Mouse (Mus musculus) MEL (cell line): ENCODE measurements around the gene Bricd5. TPM values are rescaled to one million over a fixed set of nuclear protein-coding genes. Genes with fewer than 3 reads are reported as not detected.
"Not testable (repeated sequence)": the region's sequence is repeated elsewhere in the genome, so short reads cannot be mapped to it uniquely, and the experiment has no call there.

ENCODE experiments used
- DNase-seq: peaks from one replicate; pipeline ENCODE4 v3.0.0; 2011; ENCODE audit warnings: low read depth, low spot score
- H3K27ac ChIP-seq: 2 replicates; pipeline ENCODE4 v1.5.1; 2012; ENCODE audit warnings: low read depth, mild to moderate bottlenecking, control low read depth, low read length, moderate library complexity; ENCODE audit not compliant: control insufficient read depth
- H3K27me3 ChIP-seq, 2 experiments: fragments of 150-350 bp in 1 of 2; sonication (generic) in 1 of 2; 2 replicates each; pipeline ENCODE4 v1.6.1; 2012; ENCODE audit warnings: low read length in 2 of 2, mild to moderate bottlenecking in 2 of 2, improper control_type of control experiment in 1 of 2, moderate library complexity in 1 of 2; ENCODE audit not compliant: insufficient read depth in 2 of 2, control insufficient read depth in 1 of 2
- H3K36me3 ChIP-seq, 2 experiments: 2 replicates each; pipeline ENCODE4 v1.6.1; 2012 to 2014; ENCODE audit warnings: low read length in 2 of 2, improper control_type of control experiment in 1 of 2, inconsistent platforms in 1 of 2, mild to moderate bottlenecking in 1 of 2; ENCODE audit not compliant: insufficient read depth in 2 of 2, control insufficient read depth in 1 of 2
- H3K4me1 ChIP-seq, 2 experiments: fragments of 150-350 bp in 1 of 2; sonication (generic) in 1 of 2; 2 replicates each; pipeline ENCODE4 v1.6.1; 2012; ENCODE audit warnings: low read length in 2 of 2, improper control_type of control experiment in 1 of 2, mild to moderate bottlenecking in 1 of 2; ENCODE audit not compliant: insufficient read depth in 2 of 2, control insufficient read depth in 1 of 2
- H3K4me3 ChIP-seq, 2 experiments: fragments of 150-350 bp in 1 of 2; sonication (generic) in 1 of 2; 2 replicates each; pipeline ENCODE4 v1.5.1; 2012; ENCODE audit warnings: low read depth in 2 of 2, low read length in 2 of 2, mild to moderate bottlenecking in 2 of 2, moderate library complexity in 2 of 2, control low read depth in 1 of 2, improper control_type of control experiment in 1 of 2; ENCODE audit not compliant: control insufficient read depth in 1 of 2, insufficient read depth in 1 of 2
- H3K79me2 ChIP-seq: 2 replicates; pipeline ENCODE4 v1.6.1; 2012; ENCODE audit warnings: mild to moderate bottlenecking, low read length, moderate library complexity; ENCODE audit not compliant: control insufficient read depth, poor library complexity, insufficient read depth
- H3K9ac ChIP-seq: 2 replicates; pipeline ENCODE4 v1.6.1; 2012; ENCODE audit warnings: low read depth, mild to moderate bottlenecking, control low read depth, low read length, moderate library complexity; ENCODE audit not compliant: control insufficient read depth, poor library complexity, severe bottlenecking
- H3K9me3 ChIP-seq: fragments of 150-350 bp; sonication (generic); replicated peaks from 2 replicates; pipeline ENCODE4 v1.6.1; 2012; ENCODE audit warnings: mild to moderate bottlenecking, low read length, improper control_type of control experiment, moderate library complexity; ENCODE audit not compliant: insufficient read depth
- BHLHE40 ChIP-seq: IDR thresholded peaks from 2 replicates; pipeline ENCODE4 v1.6.1; 2012; ENCODE audit warnings: low read depth, mild to moderate bottlenecking, inconsistent platforms, low read length, improper control_type of control experiment, borderline replicate concordance
- CHD1 ChIP-seq: IDR thresholded peaks from 2 replicates; pipeline ENCODE4 v1.6.1; 2012; ENCODE audit warnings: low read depth, mild to moderate bottlenecking, inconsistent platforms, low read length, improper control_type of control experiment
- E2F4 ChIP-seq: IDR thresholded peaks from 2 replicates; pipeline ENCODE4 v1.6.1; 2011; ENCODE audit warnings: low read depth, low read length, improper control_type of control experiment, borderline replicate concordance
- ETS1 ChIP-seq: IDR thresholded peaks from 2 replicates; pipeline ENCODE4 v1.6.1; 2012; ENCODE audit warnings: low read depth, mild to moderate bottlenecking, inconsistent platforms, low read length, improper control_type of control experiment, moderate library complexity
- HCFC1 ChIP-seq: IDR thresholded peaks from 2 replicates; pipeline ENCODE4 v1.6.1; 2012; ENCODE audit warnings: low read depth, mild to moderate bottlenecking, inconsistent platforms, low read length, improper control_type of control experiment, moderate library complexity
- KAT2A ChIP-seq: conservative IDR thresholded peaks from 2 replicates; pipeline ENCODE4 v1.6.1; 2012; ENCODE audit warnings: low read depth, low read length, improper control_type of control experiment, inconsistent platforms
- MAFK ChIP-seq: IDR thresholded peaks from 2 replicates; pipeline ENCODE4 v1.6.1; 2011; ENCODE audit warnings: low read depth, mild to moderate bottlenecking, low read length, improper control_type of control experiment, borderline replicate concordance
- MAX ChIP-seq: IDR thresholded peaks from 2 replicates; pipeline ENCODE4 v1.6.1; 2011; ENCODE audit warnings: low read length, improper control_type of control experiment
- MAZ ChIP-seq: IDR thresholded peaks from 2 replicates; pipeline ENCODE4 v1.6.1; 2012; ENCODE audit warnings: low read depth, mild to moderate bottlenecking, inconsistent platforms, low read length, improper control_type of control experiment
- MEF2A ChIP-seq: IDR thresholded peaks from 2 replicates; pipeline ENCODE4 v1.6.1; 2014; ENCODE audit warnings: low read depth, mild to moderate bottlenecking, inconsistent platforms, low read length, improper control_type of control experiment; ENCODE audit not compliant: poor library complexity, insufficient replicate concordance, severe bottlenecking; ENCODE audit errors: extremely low read depth
- MXI1 ChIP-seq: IDR thresholded peaks from 2 replicates; pipeline ENCODE4 v1.6.1; 2011; ENCODE audit warnings: mild to moderate bottlenecking, low read depth, low read length, improper control_type of control experiment
- MYB ChIP-seq: IDR thresholded peaks from 2 replicates; pipeline ENCODE4 v1.6.1; 2011; ENCODE audit warnings: mild to moderate bottlenecking, low read depth, low read length, improper control_type of control experiment
- NRF1 ChIP-seq: IDR thresholded peaks from 2 replicates; pipeline ENCODE4 v1.6.1; 2014; ENCODE audit warnings: low read depth, mild to moderate bottlenecking, inconsistent platforms, low read length, improper control_type of control experiment, moderate library complexity; ENCODE audit not compliant: poor library complexity, insufficient read depth, severe bottlenecking
- POLR2A ChIP-seq, 2 experiments: IDR thresholded peaks; 2 replicates each; pipeline ENCODE4 v1.6.1; 2011 to 2012; ENCODE audit warnings: low read length in 2 of 2, mild to moderate bottlenecking in 2 of 2, control low read depth in 1 of 2, improper control_type of control experiment in 1 of 2, low read depth in 1 of 2, moderate library complexity in 1 of 2; ENCODE audit not compliant: control insufficient read depth in 1 of 2, insufficient read depth in 1 of 2, poor library complexity in 1 of 2
- POLR2AphosphoS2 ChIP-seq: IDR thresholded peaks from 2 replicates; pipeline ENCODE4 v1.6.1; 2011; ENCODE audit warnings: low read length, improper control_type of control experiment
- RAD21 ChIP-seq: IDR thresholded peaks from 2 replicates; pipeline ENCODE4 v1.6.1; 2011; ENCODE audit warnings: mild to moderate bottlenecking, low read depth, low read length, improper control_type of control experiment
- SIN3A ChIP-seq: IDR thresholded peaks from 2 replicates; pipeline ENCODE4 v1.6.1; 2012; ENCODE audit warnings: low read length, improper control_type of control experiment, inconsistent platforms
- SMC3 ChIP-seq: IDR thresholded peaks from 2 replicates; pipeline ENCODE4 v1.6.1; 2011; ENCODE audit warnings: low read depth, low read length, improper control_type of control experiment
- TBP ChIP-seq: IDR thresholded peaks from 2 replicates; pipeline ENCODE4 v1.8.0; 2011; ENCODE audit warnings: low read depth, low read length, improper control_type of control experiment
- UBTF ChIP-seq: IDR thresholded peaks from 2 replicates; pipeline ENCODE4 v1.6.1; 2012; ENCODE audit warnings: low read depth, mild to moderate bottlenecking, inconsistent platforms, low read length, improper control_type of control experiment, moderate library complexity, borderline replicate concordance; ENCODE audit not compliant: insufficient read depth
- USF1 ChIP-seq: IDR thresholded peaks from 2 replicates; pipeline ENCODE4 v1.6.1; 2014; ENCODE audit warnings: low read depth, mild to moderate bottlenecking, inconsistent platforms, low read length, improper control_type of control experiment, moderate library complexity
- USF2 ChIP-seq, 2 experiments: IDR thresholded peaks; 2 replicates each; pipeline ENCODE4 v1.6.1; 2011 to 2012; ENCODE audit warnings: improper control_type of control experiment in 2 of 2, low read length in 2 of 2, borderline replicate concordance in 1 of 2, inconsistent platforms in 1 of 2, low read depth in 1 of 2, mild to moderate bottlenecking in 1 of 2; ENCODE audit not compliant: insufficient read depth in 1 of 2
- ZC3H11A ChIP-seq: IDR thresholded peaks from 2 replicates; pipeline ENCODE4 v1.6.1; 2012; ENCODE audit warnings: low read depth, mild to moderate bottlenecking, inconsistent platforms, low read length, improper control_type of control experiment
- ZMIZ1 ChIP-seq: IDR thresholded peaks from 2 replicates; pipeline ENCODE4 v1.6.1; 2012; ENCODE audit warnings: low read depth, mild to moderate bottlenecking, inconsistent platforms, low read length, improper control_type of control experiment, moderate library complexity
- polyA plus RNA-seq, 2 experiments: library from polyadenylated mRNA; stranded (reverse) in 1 of 2; unstranded in 1 of 2; fragments of >175 nt in 1 of 2; fragments of >200 nt in 1 of 2; gene quantifications; 2 replicates each; pipeline versions ENCODE4 v1.2.1 to v1.2.4; 2012; ENCODE audit warnings: low replicate concordance in 2 of 2, low read depth in 1 of 2; ENCODE audit not compliant: insufficient read length in 2 of 2, insufficient read depth in 1 of 2, missing spikeins in 1 of 2
- total RNA-seq: library from RNA; depleted of rRNA; stranded (reverse); fragments of 300-350 nt; gene quantifications from 2 replicates; pipeline ENCODE4 v1.2.3, GENCODE M21; 2012

Gene Bricd5
- total and polyA plus RNA-seq, 3 experiments, result 0.82 to 2.0 TPM; not detected in 1

GRCm38 (mm10) chr17:24454756-24455522 lies 18.7 kb upstream of the Bricd5 start (continued):
- no peak for TF ChIP-seq MAFK
- TF ChIP-seq ETS1, result peak; percentile 19
- TF ChIP-seq MYB, result no peak
- TF ChIP-seq CHD1, result no peak
- peak; percentile 90 for TF ChIP-seq ZMIZ1
- peak; percentile 89 for TF ChIP-seq HCFC1
- no peak for TF ChIP-seq USF2 (IDR thresholded peaks at IDR 0.05; ENCODE audit: borderline replicate concordance in 1 of 2, insufficient read depth in 1 of 2, low read depth in 1 of 2, low read length in 2 of 2)
- TF ChIP-seq TBP, result peak; percentile 68; the same call in 1 of the 2 replicates
- TF ChIP-seq POLR2A (IDR thresholded peaks at IDR 0.05; ENCODE audit: control insufficient read depth in 1 of 2, insufficient read depth in 1 of 2, low read depth in 1 of 2, low read length in 2 of 2, poor library complexity in 1 of 2), result peak; percentile 86 to 93
- TF ChIP-seq SIN3A, result peak; percentile 83
- no peak for TF ChIP-seq E2F4
- peak; percentile 78 for TF ChIP-seq POLR2AphosphoS2
- TF ChIP-seq NRF1, result peak; percentile 39; the same call in 1 of the 2 replicates

- Histone ChIP-seq H3K36me3 (peaks cover 0 to 17% of the 10 kb centered on the region in 2 experiments; a peak in 3 of 4 replicates), H3K27ac (peak overlapping the region; percentile 53), H3K9ac (peak overlapping the region; percentile 64), H3K4me3 (peak overlapping the region; percentile 51 to 83), H3K79me2 (peaks cover 18% of the 10 kb centered on the region), H3K4me1 (peaks cover 7 to 12% of the 10 kb centered on the region in 2 experiments)
- 0 out of 2 replicates have a peak, but pooled peaks have one; percentile 6 for TF ChIP-seq MXI1
- not testable (repeated sequence) for H3K9me3 ChIP-seq, H3K27me3 ChIP-seq
- peak; percentile 41 for DNase-seq
Measured at GRCm38 (mm10) chr17:24455523-24456206, 18.0 kb upstream of the Bricd5 start.

- Histone ChIP-seq H3K9me3 (no peaks in the 10 kb centered on the region), H3K4me3 (no peak overlapping the region), H3K4me1 (peaks cover 0 to 12% of the 10 kb centered on the region in 2 experiments; a peak in 3 of 4 replicates), H3K27ac (no peak overlapping the region), H3K79me2 (peaks cover under 1% of the 10 kb centered on the region; the same call in 1 of the 2 replicates), H3K27me3 (no peaks in the 10 kb centered on the region), H3K36me3 (peaks cover 0 to 5% of the 10 kb centered on the region in 2 experiments; a peak in 2 of 4 replicates), H3K9ac (no peak overlapping the region)
- DNase-seq, result peak; percentile 81
- TF ChIP-seq USF1 (no peak), KAT2A (no peak), ZMIZ1 (no peak), ZC3H11A (peak; percentile 62), BHLHE40 (no peak), MAX (no peak), UBTF (no peak), RAD21 (peak; percentile 81), SMC3 (peak; percentile 73), SIN3A (0 out of 2 replicates have a peak, but pooled peaks have one; percentile 23), POLR2AphosphoS2 (no peak), MEF2A (no peak), CHD1 (no peak), MAZ (no peak), MAFK (no peak), NRF1 (no peak)
Measured at GRCm38 (mm10) chr17:24461580-24461979, 12.1 kb upstream of the Bricd5 start.
